Mouse (Mus musculus): Measurements from ENCODE around the gene Ap1g1.

DNA sequence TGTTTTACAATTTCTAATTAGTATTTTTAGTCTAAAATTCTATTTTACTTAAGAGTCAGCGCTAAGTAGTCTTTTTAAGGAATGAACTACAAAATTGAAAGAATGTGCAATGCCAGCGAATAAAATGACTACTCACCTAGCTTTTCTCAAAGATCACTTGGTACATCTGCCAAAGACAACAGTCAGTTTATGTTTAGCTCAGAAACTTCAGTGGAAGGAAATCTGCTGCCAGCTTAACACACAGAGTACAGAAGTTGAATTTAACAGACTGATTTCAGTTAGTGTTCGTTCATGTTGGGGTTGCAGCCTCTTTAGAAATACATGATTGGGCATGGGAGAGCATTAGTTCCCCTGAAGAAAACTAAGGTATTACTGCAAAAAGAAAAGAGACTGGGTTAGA is 25.4 kb downstream of the Ap1g1 start:
- no peak for TF ChIP-seq POLR2A (IDR thresholded peaks at IDR 0.05; ENCODE audit: low read depth, low read length)
- TF ChIP-seq CTCF (IDR thresholded peaks at IDR 0.05; ENCODE audit: extremely low read depth, insufficient read depth, insufficient read length, insufficient replicate concordance) = no peak
